Mouse (Mus musculus): ENCODE results near the gene Zfp444.
"Not testable (repeated sequence)": the region's sequence is repeated elsewhere in the genome, so short reads cannot be mapped to it uniquely, and the experiment has no call there.

The Zfp444 gene

DNA sequence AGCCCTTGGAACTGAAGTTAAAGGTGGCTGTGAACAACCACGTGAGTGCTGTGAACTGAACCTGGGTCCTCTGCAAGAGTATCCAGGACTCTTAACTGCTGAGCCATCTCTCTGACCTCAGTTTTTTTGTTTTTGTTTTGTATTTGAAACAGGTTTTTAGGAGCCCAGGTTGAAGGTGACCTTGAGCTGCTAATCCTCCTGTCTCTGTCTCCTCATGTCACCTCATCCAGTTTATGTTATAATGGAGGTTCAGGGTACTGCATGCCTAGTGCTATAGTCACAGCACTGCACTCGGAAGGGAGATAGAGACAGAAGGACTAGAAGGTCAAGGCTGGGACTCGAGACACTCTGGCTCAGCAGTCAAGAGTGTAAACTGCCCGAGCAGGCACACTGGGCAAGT lies 9.9 kb upstream of the Zfp444 start:
- no peak for DNase-seq

DNA sequence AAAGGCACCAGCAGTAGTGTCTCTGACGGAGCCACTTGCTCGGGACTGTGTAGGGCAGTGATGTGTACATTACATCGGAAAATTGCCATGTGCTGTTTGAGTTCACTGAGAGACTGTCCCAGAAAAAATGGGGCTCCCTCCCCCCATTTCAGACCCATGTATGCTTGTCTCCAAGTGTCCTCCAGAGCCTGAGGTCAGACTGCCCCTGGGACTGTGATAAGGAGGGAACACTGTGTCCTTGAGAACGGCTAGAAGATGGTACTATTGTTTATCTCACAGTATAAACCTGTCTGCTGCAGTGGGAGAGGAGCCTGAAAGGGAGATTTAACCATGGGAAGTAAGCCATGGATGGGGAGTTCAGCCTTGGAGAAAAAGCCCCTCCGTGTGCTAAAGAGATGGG lies 7.4 kb upstream of the Zfp444 start:
- no peak for DNase-seq

DNA sequence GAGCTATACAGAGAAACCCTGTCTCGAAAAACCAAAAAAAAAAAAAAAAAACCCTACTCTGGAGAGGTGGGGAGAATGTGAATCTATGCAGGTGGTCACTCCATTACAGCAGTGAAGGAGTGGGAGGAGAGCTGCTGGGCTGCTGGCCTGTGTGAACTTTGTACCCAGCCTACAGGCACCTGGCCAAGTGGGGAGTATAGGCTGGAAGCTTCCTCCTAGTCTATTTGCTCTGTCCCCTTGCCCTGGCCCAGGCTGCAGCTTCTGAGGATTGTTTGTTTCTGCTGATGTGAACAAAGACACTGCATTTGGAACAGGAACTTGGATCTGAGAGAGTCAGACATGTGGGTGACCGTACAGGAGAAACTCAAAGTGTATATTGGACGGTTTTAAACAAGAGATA lies 2.6 kb upstream of the Zfp444 start:
- peak; percentile 92 to 93 for DNase-seq

DNA sequence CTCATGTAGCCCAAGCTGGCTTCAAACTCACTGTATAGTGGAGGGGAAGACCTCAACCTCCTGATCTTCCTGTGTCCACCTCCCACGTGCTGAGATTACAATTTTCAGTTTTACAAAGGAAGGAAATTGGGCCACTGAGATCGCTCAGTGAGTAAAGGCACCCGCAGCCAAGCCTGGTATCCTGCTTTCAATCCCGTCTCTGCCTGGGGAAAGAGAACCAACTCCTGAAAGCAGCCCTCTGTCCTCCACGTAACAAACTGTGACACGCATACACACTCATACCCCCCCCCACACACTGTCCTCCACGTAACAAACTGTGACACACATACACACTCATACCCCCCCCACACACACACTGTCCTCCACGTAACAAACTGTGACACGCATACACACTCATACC lies 1.6 kb upstream of the Zfp444 start:
- no peak for DNase-seq

DNA sequence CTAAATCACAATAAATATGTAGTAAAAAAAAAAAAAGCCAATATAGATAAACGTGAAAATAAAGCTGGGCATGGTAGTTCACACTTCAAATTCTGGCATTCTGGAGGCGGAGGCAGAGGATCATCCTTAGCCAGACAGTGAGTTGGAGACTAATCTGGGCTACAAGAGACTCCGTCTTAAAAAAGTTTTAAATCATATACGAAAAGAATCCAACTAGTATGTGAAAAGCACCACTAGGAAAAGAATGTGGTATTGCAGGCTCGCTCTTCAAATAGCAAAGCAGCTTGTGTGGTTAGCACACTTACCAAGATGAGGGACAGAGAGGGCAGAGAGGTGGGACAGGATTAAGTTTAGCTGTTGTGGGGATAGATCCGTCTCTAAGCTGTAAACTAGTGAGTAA lies 1.2 kb upstream of the Zfp444 start:
- no peak for DNase-seq

DNA sequence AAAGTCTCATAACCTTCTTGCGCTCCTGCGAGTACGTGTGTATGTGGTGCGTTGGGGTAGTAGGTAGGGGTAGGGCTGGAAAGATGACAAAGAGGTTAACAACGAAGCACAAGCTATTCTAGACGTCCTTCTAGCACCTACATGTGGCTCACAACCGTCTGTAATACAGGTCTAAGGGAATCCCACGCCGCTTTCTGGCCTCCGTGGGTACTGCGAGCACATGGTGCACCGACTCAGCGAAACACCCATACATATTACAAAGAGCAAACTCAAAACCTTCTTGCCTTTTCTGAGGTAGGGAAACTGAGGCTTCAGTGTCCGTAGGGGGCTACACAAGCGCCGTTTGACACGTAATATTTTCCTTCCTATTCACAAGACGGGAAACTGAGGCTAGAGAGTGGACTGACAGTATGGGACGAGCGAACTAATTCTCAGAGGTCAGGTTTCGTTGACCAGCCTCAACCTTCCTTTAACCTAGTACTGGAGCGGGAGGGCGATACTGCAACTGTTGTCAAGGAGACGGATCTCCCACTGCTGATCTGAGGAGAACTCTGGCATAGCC lies 501 bp upstream of the Zfp444 start:
- peak; percentile 84 to 85 for DNase-seq

DNA sequence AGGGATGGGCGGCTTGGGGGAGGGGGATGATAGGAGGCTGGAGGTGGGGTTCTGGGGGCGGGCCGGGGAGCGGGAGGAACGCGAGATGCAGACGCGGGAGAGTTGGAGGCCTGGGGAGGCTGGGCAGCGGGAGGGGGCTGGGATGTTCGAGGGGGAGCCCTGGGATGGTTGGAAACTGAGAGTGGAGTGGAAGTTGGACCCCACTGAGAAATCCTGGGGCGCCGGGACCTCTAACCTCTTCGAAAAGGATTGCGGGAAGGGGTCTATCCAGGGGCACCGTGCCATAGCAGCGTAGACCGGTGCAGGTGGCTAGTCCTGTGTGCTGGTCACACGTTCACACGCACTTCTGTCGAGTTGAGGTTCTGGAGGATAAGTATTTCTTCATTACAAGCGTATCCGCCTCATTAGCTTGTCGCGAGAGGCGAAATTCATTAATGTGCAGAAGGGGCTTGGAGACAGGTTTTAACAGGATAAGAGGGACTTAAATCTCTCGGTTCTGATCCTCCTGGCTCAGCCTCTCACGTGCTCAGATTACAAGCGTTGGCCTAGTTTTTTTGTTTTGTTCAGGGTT lies 733 bp downstream of the Zfp444 start:
- DNase-seq = no peak

DNA sequence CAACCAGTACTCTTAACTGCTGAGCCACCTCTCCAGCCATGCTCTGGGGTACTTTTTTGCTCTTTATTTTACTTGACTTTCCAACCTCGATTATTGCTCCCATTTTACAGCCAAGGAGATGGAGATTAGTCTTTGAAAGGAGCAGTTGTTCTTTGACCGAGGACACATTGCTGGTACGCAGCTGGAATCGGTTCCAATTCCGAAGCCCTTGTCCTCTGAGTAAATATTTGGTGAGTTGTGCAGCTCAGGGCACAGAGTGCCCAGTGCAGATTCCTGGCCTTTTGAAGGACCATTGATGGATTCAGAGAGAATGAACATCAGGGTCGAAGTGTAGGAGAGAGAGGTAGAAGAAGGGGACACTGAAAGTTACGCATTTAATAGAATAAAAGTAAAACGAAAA lies 1.8 kb downstream of the Zfp444 start:
- DNase-seq = peak; percentile 64 to 72

DNA sequence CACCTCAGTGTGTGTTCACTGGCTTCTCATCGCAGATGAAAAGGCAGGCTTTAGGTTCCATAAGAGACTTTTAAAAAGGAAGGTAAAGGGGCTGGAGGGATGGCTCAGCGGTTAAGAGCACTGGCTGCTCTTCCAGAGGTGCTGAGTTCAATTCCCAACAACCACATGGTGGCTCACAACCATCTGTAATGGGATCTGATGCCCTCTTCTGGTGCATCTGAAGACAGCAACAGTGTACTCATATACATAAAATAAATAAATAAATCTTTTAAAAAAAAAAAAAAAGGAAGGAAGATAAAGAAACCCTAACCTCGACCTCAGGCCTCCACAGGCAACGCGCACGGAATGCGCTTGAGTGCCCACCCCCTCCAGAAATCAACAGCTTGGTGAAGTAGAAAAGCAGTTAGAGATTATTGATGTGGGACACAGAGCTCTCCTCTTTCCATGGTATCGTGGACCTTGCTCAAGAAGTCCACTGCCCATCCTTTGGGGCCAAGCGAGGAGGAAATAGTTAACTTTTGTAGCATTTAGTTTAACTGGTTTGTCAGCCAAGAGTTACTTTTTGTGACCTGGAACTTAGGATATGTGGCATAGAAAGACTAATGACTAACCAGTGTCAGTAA lies 2.5 kb downstream of the Zfp444 start:
- peak in 1 of 2 experiments; percentile 59 for DNase-seq

DNA sequence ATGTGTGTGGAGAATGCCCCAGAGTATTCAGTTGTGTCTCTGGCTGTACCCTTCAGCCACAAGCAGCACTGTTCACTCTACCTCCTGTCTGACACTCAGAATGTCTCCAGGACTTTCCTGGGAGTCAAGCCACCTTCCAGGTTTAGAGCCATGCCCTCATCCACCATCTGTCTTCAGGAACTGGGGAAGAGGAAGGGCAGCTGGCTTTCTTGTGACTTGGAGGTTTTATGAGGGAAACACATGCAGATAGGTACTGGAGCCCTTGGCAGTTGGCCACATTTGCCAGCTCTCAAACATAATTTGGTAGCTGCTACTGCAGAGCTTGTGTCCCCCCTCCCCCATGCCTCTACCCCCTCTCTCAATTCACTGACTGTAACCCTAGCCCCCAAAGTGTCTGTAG lies 7.0 kb downstream of the Zfp444 start:
- no peak for DNase-seq

DNA sequence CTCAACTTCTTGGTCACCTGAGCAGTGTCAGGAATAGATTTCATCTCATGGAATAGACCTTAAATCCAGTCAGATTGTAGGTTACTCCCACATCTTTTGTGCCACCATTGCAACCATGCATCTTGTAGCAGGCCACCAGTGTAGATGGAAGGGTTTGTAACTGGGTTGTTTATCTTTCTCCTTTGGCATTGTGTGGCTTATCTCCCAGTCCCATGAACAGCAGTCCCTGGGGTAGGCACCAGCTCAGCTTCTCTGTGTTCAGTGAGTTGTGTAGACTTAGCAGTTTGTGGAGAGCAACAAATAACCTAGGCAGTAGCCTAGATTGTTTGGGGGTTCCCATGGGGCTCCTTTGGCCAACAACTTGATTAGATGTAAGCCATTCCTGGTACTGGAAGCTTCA lies 10.9 kb downstream of the Zfp444 start:
- DNase-seq = no peak

DNA sequence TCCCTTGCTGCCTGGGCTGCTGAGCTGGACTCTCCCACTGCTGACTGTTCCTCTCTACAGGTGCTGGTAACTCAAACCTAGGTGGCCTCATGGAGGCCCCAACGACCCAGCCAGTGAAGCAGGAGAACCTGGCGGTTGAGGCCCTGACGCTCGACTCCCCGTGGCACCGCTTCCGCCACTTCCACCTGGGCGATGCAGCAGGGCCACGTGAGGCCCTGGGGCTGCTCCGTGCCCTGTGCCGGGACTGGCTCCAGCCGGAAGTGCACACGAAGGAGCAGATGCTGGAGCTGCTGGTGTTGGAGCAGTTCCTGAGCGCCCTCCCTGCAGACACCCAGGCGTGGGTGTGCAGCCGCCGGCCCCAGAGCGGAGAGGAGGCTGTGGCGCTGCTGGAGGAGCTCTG lies 11.8 kb downstream of the Zfp444 start:
- DNase-seq = peak; percentile 56 to 64

DNA sequence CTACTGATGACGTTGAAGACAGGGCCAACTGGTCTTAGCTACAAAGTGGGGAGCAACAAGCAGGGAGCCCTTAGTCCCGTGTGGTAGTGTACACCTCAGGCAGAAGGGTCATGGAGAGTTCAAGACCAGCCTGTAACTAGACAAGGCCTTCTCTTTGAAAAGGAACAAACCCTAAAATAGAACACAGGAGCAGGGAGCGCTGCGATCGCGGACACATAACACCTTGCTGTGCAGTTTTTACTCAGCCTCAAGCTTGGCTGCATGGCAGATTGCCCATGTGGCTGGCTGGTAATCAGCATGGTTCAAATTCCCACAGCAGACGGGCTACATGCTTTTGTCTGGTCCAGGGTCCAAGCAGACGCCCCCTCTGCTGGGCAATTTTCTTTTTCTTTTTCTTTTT lies 12.5 kb downstream of the Zfp444 start:
- DNase-seq = peak; percentile 80 to 88

DNA sequence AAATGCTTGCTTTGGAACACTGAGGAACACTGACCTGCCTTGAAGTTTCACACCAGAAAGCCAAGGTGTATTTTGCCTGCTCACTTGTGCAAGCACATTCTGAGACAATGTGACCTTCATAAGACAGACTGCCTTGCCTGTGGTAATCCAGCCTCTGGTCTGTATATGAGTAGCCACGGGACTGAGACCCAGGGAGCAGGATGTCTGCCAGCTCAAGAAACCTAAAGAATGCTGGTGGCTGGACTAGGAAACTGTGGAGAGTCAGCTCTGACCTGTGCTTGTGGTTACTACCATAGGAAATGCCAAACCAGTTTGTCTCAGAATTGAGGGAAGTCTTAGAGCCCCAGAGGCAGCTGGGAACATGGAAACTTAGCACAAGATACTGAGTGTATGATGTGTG lies 13.4 kb downstream of the Zfp444 start:
- no peak for DNase-seq

DNA sequence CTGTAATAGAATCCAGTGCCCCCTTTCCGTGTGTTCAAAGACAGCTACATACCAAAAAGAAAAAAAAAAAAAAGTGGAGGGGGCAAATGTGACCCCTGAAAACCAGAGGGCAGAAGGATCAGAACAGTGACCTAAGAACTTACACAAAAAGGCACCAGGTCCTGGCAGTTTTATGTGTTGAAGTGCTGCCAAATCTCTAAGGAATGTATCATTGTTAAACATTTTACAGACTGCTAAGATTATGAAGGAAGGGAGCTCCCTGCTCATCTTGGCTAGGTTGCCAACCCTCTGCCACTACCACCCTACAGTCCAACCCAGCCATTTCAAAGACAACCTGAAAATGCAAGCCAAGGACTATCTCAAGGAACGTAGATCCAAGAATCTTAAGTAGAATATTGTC lies 14.2 kb downstream of the Zfp444 start:
- peak; percentile 31 to 65 for DNase-seq

DNA sequence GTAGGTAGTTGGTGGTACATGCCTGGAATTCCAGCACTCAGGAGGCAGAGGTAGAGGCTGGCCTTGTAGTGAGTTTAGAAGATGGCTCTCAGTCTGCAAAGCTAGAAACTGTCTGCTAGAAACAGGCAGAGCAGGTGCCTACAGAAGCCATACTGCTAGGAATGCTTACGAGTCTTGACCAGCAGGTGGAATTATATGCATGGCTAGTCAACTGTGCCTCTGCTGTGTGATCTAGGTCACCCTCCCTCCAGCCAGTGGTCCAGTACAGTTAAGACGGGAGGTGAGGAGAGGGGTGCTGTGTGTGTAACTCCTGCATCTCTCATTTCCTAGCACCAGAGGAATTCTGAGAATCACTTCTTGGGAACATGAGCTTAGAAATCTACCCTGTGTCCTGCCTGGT lies 14.7 kb downstream of the Zfp444 start:
- DNase-seq = peak; percentile 35 to 52

DNA sequence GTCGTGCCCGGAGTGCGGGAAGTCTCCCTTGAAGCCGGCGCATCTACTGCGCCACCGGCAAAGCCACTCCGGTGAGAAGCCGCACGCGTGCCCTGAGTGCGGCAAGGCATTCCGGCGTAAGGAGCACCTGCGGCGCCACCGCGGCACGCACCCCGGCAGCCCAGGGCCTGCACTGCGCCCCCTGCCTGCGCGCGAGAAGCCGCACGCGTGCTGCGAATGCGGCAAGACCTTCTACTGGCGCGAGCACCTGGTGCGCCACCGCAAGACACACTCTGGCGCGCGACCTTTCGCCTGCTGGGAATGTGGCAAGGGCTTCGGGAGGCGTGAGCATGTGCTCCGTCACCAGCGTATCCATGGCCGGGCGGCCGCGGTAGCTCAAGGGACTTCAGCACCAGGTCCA lies 17.5 kb downstream of the Zfp444 start:
- peak; percentile 54 to 67 for DNase-seq

DNA sequence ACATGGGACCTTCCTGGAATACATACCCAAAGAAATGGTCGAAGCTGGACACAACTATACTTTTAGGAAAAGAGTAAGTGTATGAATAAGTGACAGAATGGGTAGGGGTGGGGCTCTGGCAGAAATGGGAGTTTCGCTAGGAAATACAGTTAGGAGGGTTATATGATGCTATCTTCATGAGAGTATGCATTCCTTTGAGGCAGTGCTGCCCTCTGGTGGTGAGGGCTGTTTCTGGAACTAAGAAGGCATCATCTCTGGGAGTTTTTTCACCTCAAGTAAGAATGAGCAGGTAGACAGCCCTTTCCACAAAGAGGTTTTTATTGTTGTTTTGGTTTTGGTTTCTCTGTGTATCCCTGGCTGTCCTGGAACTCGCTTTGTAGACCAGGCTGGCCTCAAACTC lies 19.4 kb downstream of the Zfp444 start:
- peak; percentile 78 to 95 for DNase-seq

DNA sequence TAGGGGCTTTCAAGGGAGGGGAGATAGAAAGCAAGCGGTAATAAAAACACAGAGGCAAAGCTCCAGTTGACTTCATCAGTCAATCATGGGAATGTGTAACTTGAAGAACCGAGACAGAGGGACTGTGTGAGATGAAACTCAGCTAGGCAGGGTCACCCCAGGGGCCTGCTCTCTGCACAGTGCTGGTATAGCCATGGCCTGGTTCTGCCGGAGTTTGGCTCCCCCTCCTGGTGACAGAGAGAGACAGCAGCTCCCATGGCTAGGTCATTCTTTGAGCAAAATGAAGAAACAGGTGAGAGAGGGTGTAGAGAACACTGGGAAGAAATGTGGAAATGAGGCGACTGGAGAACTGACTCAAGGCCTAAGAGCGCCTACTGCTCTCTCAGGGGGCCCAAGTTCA lies 22.1 kb downstream of the Zfp444 start:
- DNase-seq = peak; percentile 61 to 83

DNA sequence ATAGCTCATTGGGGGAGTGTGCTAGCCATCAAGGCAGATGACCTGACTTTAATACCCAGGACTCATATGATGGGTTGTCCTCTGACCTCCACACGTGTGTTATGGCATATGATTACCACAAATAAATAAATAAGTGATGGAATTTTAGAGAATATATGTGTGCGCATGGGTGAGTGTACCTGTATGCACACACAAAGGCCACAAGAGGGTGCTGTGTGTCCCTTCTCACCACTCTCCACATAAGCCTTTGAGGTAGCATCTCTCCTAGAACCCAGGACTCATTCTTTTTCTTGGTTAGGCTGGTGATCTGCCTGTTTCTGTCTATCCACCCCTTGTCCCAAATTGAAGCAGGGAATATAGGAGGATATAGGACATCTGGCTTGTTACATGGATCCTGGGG lies 23.8 kb downstream of the Zfp444 start:
- DNase-seq = no peak

DNA sequence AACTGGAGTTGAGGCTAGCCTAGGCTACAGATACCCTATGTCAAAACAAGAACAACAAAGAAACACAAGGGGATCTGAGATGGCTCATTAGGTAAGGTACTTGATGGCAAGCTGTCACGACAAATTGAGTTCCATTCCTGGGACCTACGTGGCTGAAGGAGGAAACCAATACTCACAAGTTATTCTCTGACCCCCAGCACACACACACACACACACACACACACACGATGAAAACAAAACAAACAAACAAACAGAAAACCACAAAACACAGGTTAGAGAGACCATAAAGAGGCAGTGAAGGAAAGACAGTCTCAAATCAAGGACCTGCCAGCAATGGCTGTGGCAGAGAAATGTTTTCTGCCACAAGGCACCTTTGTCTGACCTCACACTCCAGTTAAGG lies 24.8 kb downstream of the Zfp444 start, which contains the start of gene Galp:
Galp (plus strand) TSS at position 301 of the 400 bp plus-strand sequence.
- DNase-seq = no peak

DNA sequence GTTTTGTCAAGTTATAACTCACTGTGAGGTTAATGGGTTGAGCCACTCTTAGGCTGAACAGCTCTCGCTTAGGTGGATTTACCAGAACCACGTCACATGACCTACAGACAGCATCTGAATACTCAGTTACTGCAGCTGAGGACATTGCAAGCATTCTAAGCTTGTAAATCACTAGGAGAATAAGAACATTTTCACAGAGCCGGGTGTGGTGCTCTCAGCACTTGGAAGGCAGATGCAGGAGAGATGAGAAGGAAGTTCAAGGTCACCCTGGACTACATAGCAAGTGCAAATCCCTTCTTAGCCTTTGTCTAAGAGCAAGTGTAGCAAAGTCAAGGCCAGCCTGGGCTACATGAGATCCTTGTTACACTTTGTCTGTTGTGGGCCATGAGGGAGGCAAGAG lies 32.2 kb downstream of the Zfp444 start:
- no peak for DNase-seq

DNA sequence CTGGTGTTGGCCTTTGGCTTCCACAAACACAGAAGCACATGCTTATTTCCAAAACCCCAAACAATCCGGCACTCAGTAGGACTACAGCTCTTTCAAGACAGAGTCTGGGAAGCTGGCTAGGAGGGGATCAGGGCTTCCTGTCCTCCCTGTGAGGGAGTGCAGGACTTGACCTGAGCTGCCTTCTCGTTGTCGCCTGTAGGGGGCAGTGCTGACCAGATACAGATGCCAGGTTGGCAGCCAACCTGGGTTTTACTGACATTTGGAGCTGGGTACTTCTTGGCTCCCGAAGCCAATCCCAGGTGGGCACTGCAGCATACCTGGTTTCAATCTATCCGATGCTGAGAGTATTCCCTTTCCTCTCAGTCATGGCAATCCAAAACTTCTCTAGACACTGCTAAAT lies 41.1 kb downstream of the Zfp444 start:
- peak; percentile 37 to 84 for DNase-seq

DNA sequence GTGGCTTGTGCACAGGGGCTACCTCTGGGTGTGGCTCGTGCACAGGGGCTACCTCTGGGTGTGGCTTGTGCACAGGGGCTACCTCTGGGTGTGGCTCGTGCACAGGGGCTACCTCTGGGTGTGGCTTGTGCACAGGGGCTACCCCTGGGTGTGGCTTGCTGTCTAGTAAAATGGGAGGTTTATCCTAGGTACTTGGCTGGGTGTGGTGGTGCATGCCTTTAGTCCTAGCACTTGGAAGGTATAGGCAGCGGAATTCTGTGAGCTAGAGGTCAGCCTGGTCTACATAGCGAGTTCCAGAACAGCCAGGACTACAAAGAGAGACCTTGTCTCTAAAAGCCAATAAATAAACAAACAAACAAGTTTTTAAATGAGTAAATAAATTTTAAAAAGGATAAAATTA lies 42.7 kb downstream of the Zfp444 start:
- DNase-seq = not testable (repeated sequence)

DNA sequence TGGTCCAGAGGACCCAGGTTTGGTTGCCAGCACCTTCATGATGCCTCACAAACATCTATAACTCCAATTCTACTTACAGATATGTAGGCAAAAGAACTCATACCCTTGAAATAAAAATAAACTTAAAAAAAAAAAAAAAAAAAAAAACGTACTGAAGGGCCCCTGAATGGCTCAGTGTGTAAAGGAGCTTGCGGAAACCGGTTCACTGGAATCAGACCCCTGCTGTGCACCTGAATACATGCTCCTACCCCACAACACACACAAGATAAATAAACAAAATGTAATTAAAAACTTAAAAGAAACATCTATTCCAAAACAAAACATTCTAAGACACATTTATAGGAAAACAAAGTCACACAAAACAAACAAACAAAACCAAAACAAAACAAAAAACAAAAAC lies 48.1 kb downstream of the Zfp444 start:
- no peak for DNase-seq
